Mouse (Mus musculus) erythroblast, embryonic 14.5 days (primary cell): ENCODE results near the gene Iqcd.

ENCODE experiments used
- GATA1 ChIP-seq: IDR thresholded peaks from 2 replicates; pipeline ENCODE4 v1.6.1; 2012; ENCODE audit warnings: low read length, inconsistent platforms, mixed read lengths
- TAL1 ChIP-seq: IDR thresholded peaks from 3 replicates; pipeline ENCODE4 v1.6.1; 2012; ENCODE audit warnings: low read length, inconsistent platforms, mixed read lengths

DNA sequence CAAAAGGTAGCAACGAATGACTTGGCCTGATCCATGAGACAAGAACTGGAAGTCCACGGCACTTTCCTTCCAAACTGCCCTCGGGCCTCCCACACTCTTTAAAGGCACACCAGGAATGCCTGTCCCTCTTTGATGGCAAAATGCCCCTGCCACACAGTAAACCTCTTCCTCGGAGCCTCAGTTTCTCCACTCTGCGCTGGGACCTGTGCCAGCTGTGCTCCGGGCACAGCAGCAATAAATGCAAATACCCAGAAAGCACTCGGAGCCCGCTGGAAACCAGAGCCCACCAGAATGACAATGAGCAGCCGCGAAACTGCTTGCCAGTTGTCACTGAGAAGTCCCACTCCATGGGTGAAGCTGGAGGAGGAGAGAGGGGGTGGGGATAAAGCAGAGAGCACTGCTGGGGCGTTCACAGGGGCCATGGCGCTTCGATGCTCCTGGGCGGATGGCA, 21.0 kb upstream of the Iqcd start:
- no peak for TF ChIP-seq GATA1
- no peak for TF ChIP-seq TAL1
